Comparison of ENCODE assay signal across 22 mouse cellular contexts in genomic region chr12:78947661-78948060, GRCm38 (mm10). TPM values are rescaled to one million over a fixed set of nuclear protein-coding genes. Genes with fewer than 3 reads are reported as not detected.
"Had no signal": no experiment of that assay in that cellular context is flagged by ENCODE, and none has a peak within 500 bp of the region (broad histone marks: within the 10 kb centered on the region; RNA-seq: fewer than 3 reads in every experiment).

No protein-coding gene starts in this region.

- H3K4me3 ChIP-seq: heart, adult 2 months; heart, embryonic 13.5 days; heart, embryonic 15.5 days; hindbrain, embryonic 10.5 days; hindbrain, embryonic 12.5 days; intestine, embryonic 15.5 days; layer of hippocampus, adult 2 months; left cerebral cortex, adult 2 months; limb, embryonic 10.5 days; limb, embryonic 12.5 days; liver, embryonic 13.5 days; liver, embryonic 15.5 days had no signal

- ATAC-seq: hindbrain, embryonic 16.5 days; inflammation-experienced regulatory T-cells, adult 6 months; intestine, embryonic 15.5 days; intestine, postnatal 0 days had no signal

- DNase-seq: heart, adult 2 months; heart, postnatal 4 days; kidney, adult 18-20 months; kidney, adult 8-10 months; kidney, postnatal 10 days; kidney, postnatal 25 days; liver; liver, embryonic 13.5 days had no signal

- H3K4me1 ChIP-seq: hindbrain, embryonic 10.5 days; intestine, embryonic 15.5 days; limb, embryonic 10.5 days; limb, embryonic 12.5 days; liver, embryonic 13.5 days; liver, embryonic 15.5 days had no signal

RNA-seq across cellular contexts. Expression of gene Plek2, which starts 40.9 kb away (rescaled TPM):
- total RNA-seq: left cerebral cortex, postnatal 36 days had no signal
